Mouse (Mus musculus) spleen, postnatal 36 days (tissue): ENCODE data around the gene Ipo11.
A peak's percentile ranks its signal among the peaks of the same experiment; 100 is the strongest.

Experiments
- DNase-seq, 2 experiments: peaks; one replicate each; pipeline ENCODE4 v3.0.0; 2022; ENCODE audit warnings: low spot score in 2 of 2, mixed read lengths in 1 of 2

Gene Ipo11

DNA sequence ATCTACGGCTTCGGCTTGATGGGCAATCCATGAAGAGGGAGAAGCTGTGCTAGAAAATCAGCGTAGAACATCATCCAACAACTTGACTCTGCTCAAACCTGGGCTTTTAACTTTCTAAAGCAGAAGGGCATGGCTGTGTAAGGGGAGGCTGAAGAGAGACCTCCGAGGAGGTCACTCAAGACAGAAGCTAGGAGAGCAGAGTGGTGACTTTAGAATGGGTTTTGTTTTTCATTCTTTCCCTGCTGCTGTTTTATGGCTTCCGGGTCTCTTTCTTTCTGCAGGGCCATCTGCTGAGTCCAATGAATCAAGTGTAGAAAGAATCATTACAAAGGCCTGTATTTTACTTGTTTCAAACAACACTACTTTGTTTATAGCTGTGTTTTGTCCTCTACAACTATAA, 119.7 kb downstream of the Ipo11 start:
- DNase-seq: no peak

GRCm38 (mm10) chr13:106813519-106813918, 123.2 kb downstream of the Ipo11 start:
- no peak for DNase-seq

- DNase-seq: peak; percentile 57 to 69
Observed at GRCm38 (mm10) chr13:106813087-106813486, 123.7 kb downstream of the Ipo11 start.

DNA sequence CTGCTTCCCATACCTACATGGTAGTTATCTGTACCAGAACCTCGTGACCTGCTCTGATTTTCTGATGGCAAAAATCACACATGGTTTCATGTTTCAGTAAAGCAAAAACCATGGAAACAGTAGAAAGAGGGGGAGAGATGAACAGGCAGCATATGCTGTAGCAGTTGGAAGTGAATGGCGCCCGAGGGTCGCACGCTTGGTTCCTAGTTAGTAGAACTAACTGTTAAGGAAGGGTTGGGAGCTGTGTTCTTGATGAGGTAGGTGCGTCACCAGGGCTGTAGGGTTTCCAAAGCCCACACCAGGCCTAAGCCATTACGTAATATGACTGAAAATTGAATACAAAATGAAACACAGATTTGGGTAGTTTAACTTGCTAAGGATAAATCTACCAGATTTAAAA, 126.6 kb downstream of the Ipo11 start:
- DNase-seq: no peak

DNA sequence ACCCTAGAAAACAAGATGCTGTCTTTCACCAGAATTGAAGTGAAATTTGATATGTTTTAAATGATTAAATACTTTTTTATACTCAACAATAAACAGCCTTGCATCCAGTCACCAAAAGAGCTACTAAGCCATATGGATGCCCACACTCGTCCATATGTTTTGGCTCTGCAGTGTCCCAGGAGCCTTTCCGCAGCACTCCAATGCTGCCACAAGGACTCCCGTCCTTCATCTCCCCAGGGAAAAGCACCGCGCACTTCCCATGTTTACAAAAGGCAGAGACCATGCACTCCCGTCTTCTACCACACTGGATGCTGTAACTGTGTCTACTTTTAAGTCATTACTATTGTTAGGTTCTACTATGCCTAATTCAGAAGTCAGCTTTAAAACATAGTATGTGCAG, 127.9 kb downstream of the Ipo11 start:
- no peak for DNase-seq

DNA sequence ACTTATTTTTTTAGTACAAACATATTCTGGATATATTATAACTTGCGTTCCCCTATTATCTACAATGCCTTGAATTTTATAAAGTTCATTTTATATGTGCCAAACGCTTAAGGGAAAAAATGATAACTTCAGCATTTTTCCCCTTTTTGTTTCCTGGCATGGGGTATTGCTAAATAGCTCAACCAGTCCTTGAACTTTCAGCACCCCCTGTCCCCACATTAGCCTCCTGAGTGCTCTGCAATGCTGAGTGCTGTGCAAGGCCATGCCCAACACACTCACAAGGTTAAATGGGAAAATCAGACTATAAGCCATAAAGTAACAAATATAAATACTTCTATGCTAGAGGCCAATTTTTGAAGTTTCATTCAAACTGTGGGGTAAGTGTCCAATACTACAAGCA, 128.4 kb downstream of the Ipo11 start:
- DNase-seq: no peak

DNA sequence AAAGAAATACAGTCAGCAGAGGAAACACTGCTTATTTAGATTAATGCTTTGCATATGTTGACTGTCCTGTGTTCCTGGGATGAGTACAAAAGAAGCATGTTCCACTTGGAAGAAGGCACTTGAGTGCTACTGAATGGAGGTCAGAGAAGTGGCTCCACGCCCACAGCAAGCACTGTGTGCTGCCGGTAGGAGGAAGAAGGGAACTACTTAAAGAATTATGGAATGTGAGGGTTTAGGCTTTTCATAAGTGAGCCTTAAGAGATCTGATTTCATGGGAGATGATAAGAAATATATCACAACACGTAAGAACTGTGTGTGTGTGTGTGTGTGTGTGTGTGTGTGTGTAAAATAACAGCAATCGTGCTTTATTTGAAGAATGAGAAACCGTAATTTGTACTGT, 129.5 kb downstream of the Ipo11 start:
- DNase-seq: no peak

- DNase-seq: no peak
Observed at GRCm38 (mm10) chr13:106805146-106805545, 131.6 kb downstream of the Ipo11 start.

GRCm38 (mm10) chr13:106798026-106798425, 138.7 kb downstream of the Ipo11 start:
- DNase-seq: no peak

GRCm38 (mm10) chr13:106788817-106789216, 147.9 kb downstream of the Ipo11 start:
- DNase-seq: no peak

GRCm38 (mm10) chr13:106768807-106769206, 168.0 kb downstream of the Ipo11 start:
- no peak for DNase-seq

- DNase-seq: peak; percentile 4 to 9
Observed at GRCm38 (mm10) chr13:106762611-106763010, 174.1 kb downstream of the Ipo11 start.

DNA sequence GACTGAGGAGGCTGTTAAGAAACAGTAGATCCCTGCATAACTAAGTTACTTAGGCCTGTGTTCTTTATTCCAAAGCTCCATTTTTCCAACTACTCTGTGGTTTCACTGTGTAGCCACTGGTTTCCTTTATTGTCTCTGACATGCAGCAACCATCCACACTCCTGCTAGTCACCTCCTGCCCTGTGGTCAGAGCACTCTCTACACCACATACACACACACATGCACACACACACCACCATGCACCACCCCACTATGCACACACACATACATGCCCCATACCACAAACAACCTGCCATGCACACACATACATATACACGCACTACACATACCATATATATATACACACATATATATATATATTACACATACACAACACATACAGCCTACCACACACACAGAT, 175.1 kb downstream of the Ipo11 start:
- DNase-seq: no peak

DNA sequence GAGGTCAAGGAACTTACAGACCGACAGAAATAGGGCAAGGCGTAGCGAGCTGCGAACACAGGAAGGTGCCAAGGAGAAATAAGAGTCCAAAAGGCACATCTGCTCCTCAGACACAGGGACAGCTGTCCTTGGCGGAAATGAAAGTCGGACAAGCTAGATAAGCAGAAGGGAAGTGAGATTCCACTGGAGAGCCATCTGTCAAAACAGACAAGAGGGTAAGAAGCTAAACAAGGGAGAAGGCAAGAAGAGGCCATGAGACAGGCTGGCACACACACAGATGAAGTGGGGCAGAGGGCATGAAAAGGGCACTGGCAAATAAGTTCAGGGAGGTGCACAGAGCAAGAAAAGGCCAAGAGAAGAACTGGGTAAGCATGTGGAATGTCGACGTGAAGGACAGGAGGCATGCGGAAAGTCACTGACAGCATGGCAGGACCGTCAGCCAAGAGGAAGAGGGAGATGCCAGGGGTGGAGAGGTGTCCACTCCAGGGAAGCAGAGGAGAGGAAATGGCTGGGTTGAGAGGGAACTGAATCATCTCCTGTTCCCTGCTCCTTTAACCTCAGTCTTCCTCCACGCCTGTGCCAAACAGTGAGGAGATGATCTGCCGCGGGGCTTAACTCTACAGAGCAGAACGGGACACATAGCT, 176.4 kb downstream of the Ipo11 start:
- DNase-seq: peak; percentile 17 to 41

- no peak for DNase-seq
Observed at GRCm38 (mm10) chr13:106755892-106756291, 180.9 kb downstream of the Ipo11 start.

- no peak for DNase-seq
Observed at GRCm38 (mm10) chr13:106754216-106754615, 182.5 kb downstream of the Ipo11 start.

- DNase-seq: no peak
Observed at GRCm38 (mm10) chr13:106751951-106752350, 184.8 kb downstream of the Ipo11 start.

GRCm38 (mm10) chr13:106746823-106747222, 189.9 kb downstream of the Ipo11 start:
- DNase-seq: no peak

- DNase-seq: no peak
Observed at GRCm38 (mm10) chr13:106745201-106745600, 191.6 kb downstream of the Ipo11 start.
